Mouse (Mus musculus) intestine, embryonic 14.5 days (tissue): ENCODE data around the gene Nudt8. TPM values are rescaled to one million over a fixed set of nuclear protein-coding genes. Genes with fewer than 3 reads are reported as not detected.
A peak's percentile ranks its signal among the peaks of the same experiment; 100 is the strongest.

Source experiments
- ATAC-seq: fragments of 200-750 bp; cut with Nextera tagmentation; replicated peaks from 2 replicates; pipeline ENCODE4 v1.8.0; 2017; ENCODE audit warnings: low read depth, moderate number of reproducible peaks, moderate TSS enrichment, moderate library complexity; ENCODE audit not compliant: low FRiP score, low TSS enrichment
- DNase-seq: peaks from one replicate; pipeline ENCODE4 v3.0.0-alpha.2; 2018; ENCODE audit warnings: low spot score
- H3K27ac ChIP-seq: fragments of 300-500 bp; sonication (generic); 2 replicates; pipeline ENCODE4 v1.5.1; 2014; ENCODE audit warnings: low read depth, mild to moderate bottlenecking, control low read depth
- H3K27me3 ChIP-seq: fragments of 300-500 bp; sonication (generic); replicated peaks from 2 replicates; pipeline ENCODE4 v1.6.1; 2014; ENCODE audit warnings: low read length, control low read depth; ENCODE audit not compliant: control insufficient read depth, insufficient read depth
- H3K36me3 ChIP-seq: fragments of 300-500 bp; sonication (generic); 2 replicates; pipeline ENCODE4 v1.6.1; 2014; ENCODE audit warnings: low read length, control low read depth; ENCODE audit not compliant: control insufficient read depth, insufficient read depth
- H3K4me1 ChIP-seq: fragments of 300-500 bp; sonication (generic); replicated peaks from 2 replicates; pipeline ENCODE4 v1.6.1; 2014; ENCODE audit warnings: low read length, control low read depth, mixed read lengths; ENCODE audit not compliant: control insufficient read depth, insufficient read depth
- H3K4me2 ChIP-seq: fragments of 300-500 bp; sonication (generic); 2 replicates; pipeline ENCODE4 v1.6.1; 2014; ENCODE audit warnings: low read length
- H3K4me3 ChIP-seq: fragments of 300-500 bp; sonication (generic); 2 replicates; pipeline ENCODE4 v1.5.1; 2014; ENCODE audit warnings: low read depth, low read length, control low read depth, mixed read lengths
- H3K9ac ChIP-seq: fragments of 300-500 bp; sonication (generic); 2 replicates; pipeline ENCODE4 v1.6.1; 2014; ENCODE audit warnings: mild to moderate bottlenecking, low read length
- H3K9me3 ChIP-seq: fragments of 300-500 bp; sonication (generic); 2 replicates; pipeline ENCODE4 v1.6.1; 2016; ENCODE audit warnings: low read length, control low read depth; ENCODE audit not compliant: control insufficient read depth
- WGBS: fragments of 180-500 bp; shearing (Covaris S2); extraction: QIAGEN DNeasy Blood & Tissue Kit; methylation state at CpG from one replicate; pipeline ENCODE4 v1.1.7; 2014; 5-methylcytosine and 5-hydroxymethylcytosine counted together
- polyA plus RNA-seq: library from polyadenylated mRNA; unstranded; fragments of >200 nt; fragmentation: Nextera tagmentation; extraction: Ambion mirVana; gene quantifications from 2 replicates; pipeline ENCODE4 v1.2.1, GENCODE M21; 2014

Gene Nudt8
- polyA plus RNA-seq, 1 experiment from 2014 or later, result 42.7 TPM

DNA sequence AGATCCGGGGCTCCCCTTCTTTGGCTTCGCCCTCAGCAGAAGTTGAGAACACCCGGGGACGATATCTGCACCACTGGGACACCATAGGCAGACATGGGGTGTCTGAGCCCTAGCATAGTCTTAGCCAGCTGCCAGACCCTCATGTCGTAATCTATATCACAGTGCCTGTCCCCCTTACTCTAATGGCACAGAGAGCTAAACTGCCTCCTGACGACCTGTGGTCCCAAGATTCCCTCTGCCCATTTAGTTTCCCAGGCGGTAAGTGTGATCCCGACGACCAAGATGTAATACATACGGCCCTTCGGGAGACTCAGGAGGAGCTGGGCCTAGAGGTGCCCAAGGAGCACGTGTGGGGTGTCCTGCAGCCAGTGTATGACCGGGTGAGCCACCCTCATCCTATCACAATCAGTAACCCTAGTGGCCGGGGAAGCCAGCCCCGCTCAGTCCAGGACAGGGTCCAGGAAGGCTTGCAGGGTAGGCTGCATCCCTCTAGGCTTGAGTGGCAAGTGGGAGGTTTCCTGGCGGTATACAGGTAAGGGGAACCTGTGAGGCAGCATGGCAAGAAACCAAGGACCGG lies 657 bp downstream of the Nudt8 start:
- Histone ChIP-seq H3K27me3 (no peaks in the 10 kb centered on the region), H3K4me1 (peaks cover 16% of the 10 kb centered on the region), H3K4me3 (peak overlapping the region; percentile 59), H3K4me2 (peak overlapping the region; percentile 87), H3K36me3 (peaks cover 9% of the 10 kb centered on the region), H3K9ac (peak overlapping the region; percentile 64), H3K27ac (peak overlapping the region; percentile 97), H3K9me3 (no peaks in the 10 kb centered on the region)
- ATAC-seq (0 out of 2 replicates have a peak, but pooled peaks have one; percentile 5), DNase-seq (no peak)
- WGBS, result 15% methylated on average over 17 of the region's 17 CpGs

DNA sequence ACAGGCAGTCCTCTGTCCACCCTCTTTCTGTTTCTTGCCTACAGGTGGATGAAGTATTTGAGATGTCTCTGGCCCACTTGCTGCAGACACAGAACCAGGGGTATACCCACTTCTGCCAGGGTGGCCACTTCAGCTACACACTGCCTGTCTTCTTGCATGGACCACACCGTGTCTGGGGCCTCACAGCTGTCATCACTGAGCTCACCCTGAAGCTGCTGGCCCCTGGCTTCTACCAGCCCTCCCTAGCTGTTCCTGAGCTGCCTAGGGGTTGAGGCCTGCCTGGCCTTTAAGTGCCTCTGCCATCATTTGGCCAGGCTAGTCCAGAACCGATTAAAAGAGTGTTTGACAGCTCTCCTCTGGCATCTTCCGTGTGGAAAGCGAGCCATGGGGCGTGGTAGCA lies 1.4 kb downstream of the Nudt8 start:
- Histone ChIP-seq H3K4me3 (no peak overlapping the region), H3K27ac (no peak overlapping the region), H3K36me3 (peaks cover 16% of the 10 kb centered on the region), H3K4me2 (peak overlapping the region; percentile 87; the same call in 1 of the 2 replicates), H3K27me3 (no peaks in the 10 kb centered on the region), H3K9ac (no peak overlapping the region), H3K9me3 (no peaks in the 10 kb centered on the region), H3K4me1 (peaks cover 16% of the 10 kb centered on the region)
- 80% methylated on average over 5 of the region's 5 CpGs for WGBS
- no peak for ATAC-seq
- no peak for DNase-seq

DNA sequence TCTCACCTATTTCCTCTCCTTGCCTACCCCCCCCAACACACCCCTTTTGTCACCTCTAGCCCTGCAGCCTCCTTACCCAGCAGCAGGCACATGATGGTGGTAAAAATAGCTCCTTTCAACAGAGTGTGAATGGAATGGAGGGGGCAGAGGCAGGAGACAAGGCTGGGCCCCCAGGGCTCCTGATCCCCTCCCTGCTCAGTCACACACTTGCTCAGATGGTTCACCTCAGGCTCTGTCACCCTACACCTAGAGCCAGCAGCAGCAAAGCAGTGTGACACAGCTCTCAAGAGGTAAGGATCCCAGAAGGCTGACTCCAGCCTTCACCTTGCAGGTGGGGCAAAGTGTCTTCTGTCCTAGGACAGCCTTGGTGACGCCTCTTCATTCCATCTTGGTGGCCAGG lies 2.7 kb downstream of the Nudt8 start, which contains the start of gene Doc2g:
Gene Doc2g (plus strand): TSS at position 202 of the 400 bp plus-strand sequence.
- Histone ChIP-seq H3K4me3 (no peak within 1 kb of the TSS), H3K9ac (no peak within 1 kb of the TSS), H3K27me3 (no peaks in the 10 kb centered on the region), H3K4me2 (no peak within 1 kb of the TSS), H3K4me1 (peaks cover 16% of the 10 kb centered on the region), H3K36me3 (peaks cover 30% of the 10 kb centered on the region), H3K9me3 (no peaks in the 10 kb centered on the region), H3K27ac (no peak within 1 kb of the TSS)
- 71% methylated on average over 1 of the region's 1 CpGs for WGBS
- ATAC-seq, result no peak
- no peak for DNase-seq

DNA sequence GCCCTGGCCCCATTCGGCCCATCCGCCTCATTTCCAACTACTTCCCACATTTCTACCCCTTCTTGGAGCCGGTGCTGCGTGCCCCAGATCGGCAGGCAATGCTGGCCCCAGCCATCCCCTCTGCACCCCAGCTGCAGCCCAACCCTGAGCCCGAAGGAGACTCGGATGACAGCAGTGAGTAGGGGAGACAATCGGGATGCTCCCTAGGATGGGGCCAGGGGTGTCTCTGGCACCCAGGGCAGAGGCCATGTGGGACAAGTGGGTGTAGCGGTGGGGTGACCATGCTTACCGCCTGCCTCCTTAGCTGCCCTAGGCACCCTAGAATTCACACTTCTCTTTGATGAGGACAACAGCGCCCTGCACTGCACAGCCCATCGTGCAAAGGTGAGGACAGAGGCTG lies 3.3 kb downstream of the Nudt8 start:
- Histone ChIP-seq H3K4me3 (no peak overlapping the region), H3K4me2 (no peak overlapping the region), H3K9me3 (no peaks in the 10 kb centered on the region), H3K9ac (no peak overlapping the region), H3K4me1 (peaks cover 16% of the 10 kb centered on the region), H3K36me3 (peaks cover 35% of the 10 kb centered on the region), H3K27ac (no peak overlapping the region), H3K27me3 (no peaks in the 10 kb centered on the region)
- DNase-seq, result no peak
- 69% methylated on average over 12 of the region's 12 CpGs for WGBS
- no peak for ATAC-seq

DNA sequence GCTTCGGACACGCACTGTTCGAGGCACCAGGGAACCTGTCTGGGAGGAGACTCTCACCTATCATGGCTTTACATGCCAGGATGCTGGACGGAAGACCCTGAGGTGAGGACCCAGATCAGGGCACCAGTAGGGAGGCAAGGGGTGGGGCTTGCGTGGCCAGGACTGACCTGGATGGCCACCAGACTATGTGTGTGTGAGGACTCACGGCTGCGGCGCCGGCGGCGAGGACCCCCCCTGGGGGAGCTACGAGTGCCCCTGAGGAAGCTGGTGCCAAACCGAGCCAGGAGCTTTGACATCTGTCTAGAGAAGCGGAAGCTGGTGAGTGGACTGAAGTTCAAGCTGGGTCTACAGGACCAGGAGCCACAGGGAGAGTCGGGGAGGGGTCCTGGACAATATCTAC lies 4.0 kb downstream of the Nudt8 start:
- no peak overlapping the region for H3K4me2 ChIP-seq
- no peak for DNase-seq
- no peak overlapping the region for H3K9ac ChIP-seq
- WGBS, result 86% methylated on average over 15 of the region's 15 CpGs
- no peak for ATAC-seq
- H3K9me3 ChIP-seq, result no peaks in the 10 kb centered on the region
- peaks cover 16% of the 10 kb centered on the region for H3K4me1 ChIP-seq
- peaks cover 41% of the 10 kb centered on the region for H3K36me3 ChIP-seq
- no peak overlapping the region for H3K27ac ChIP-seq
- H3K27me3 ChIP-seq, result no peaks in the 10 kb centered on the region
- H3K4me3 ChIP-seq, result no peak overlapping the region

DNA sequence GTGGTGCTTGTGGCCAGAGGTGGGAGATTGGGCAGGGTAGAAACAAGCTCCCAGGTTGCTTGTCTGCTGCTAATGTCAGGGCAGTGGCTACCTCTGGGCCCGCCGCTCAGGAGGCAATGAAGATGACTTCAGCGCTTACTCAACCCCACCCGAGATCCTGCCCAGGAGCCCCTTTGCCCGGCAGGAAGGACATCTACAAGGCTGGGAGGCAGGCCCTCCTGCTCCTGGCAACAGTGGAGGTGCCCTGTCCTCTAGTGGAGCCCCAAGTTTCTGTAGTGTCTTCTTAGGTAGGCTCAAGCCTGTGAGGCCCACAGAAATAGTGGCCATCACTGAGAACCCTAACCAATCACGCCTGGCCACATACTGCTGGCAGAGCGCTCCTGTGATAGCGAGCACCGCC lies 4.7 kb downstream of the Nudt8 start:
- no peak overlapping the region for H3K4me3 ChIP-seq
- no peak overlapping the region for H3K9ac ChIP-seq
- H3K4me2 ChIP-seq, result no peak overlapping the region
- H3K27me3 ChIP-seq, result no peaks in the 10 kb centered on the region
- DNase-seq (no peak), ATAC-seq (no peak)
- H3K27ac ChIP-seq, result no peak overlapping the region
- H3K4me1 ChIP-seq, result peaks cover 10% of the 10 kb centered on the region
- no peaks in the 10 kb centered on the region for H3K9me3 ChIP-seq
- 88% methylated on average over 9 of the region's 9 CpGs for WGBS
- peaks cover 49% of the 10 kb centered on the region for H3K36me3 ChIP-seq

DNA sequence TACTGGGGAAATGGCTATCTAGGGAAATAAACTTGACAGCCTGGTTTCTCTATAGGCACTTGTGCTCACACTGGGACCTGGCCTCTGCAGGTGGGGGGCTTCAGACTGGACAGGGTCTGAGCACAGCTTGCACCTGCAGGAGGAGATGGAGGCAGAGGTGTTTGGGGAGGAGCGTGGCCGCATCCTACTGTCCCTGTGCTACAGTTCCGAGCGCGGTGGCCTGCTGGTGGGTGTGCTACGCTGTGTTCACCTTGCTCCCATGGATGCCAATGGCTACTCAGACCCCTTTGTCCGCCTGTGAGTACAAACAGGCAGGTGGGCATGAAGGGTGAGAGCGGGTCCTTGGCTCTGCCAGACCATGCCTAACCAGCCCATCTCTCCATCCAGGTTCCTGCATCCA lies 5.6 kb downstream of the Nudt8 start:
- ATAC-seq, result no peak
- H3K4me1 ChIP-seq, result peaks cover 8% of the 10 kb centered on the region
- H3K36me3 ChIP-seq, result peaks cover 53% of the 10 kb centered on the region
- 93% methylated on average over 8 of the region's 8 CpGs for WGBS
- H3K9me3 ChIP-seq, result no peaks in the 10 kb centered on the region
- H3K27me3 ChIP-seq, result no peaks in the 10 kb centered on the region
- no peak overlapping the region for H3K4me3 ChIP-seq
- DNase-seq, result no peak
- no peak overlapping the region for H3K27ac ChIP-seq
- no peak overlapping the region for H3K9ac ChIP-seq
- no peak overlapping the region for H3K4me2 ChIP-seq

DNA sequence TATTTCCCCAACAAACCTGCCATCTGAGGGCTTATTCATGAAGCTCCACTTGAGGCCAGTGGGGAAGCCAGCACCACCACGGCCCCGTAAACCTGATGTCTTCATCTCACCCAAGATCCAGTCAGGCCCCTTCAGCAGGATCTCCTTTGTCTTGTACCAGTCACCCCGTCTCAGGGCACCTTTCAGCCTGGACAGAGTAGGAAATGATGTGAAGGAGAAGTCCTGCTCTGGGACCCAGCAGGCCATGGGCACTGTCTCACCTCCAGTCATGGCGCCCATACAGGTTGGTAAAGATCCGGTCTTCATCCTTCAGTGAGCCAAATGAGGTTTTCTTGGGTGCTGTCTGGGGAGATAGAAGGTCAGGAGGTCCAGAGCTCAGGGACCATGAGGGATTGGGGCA lies 10.7 kb downstream of the Nudt8 start:
- H3K9ac ChIP-seq, result no peak overlapping the region
- ATAC-seq (no peak), DNase-seq (no peak)
- no peaks in the 10 kb centered on the region for H3K27me3 ChIP-seq
- no peak overlapping the region for H3K27ac ChIP-seq
- 90% methylated on average over 5 of the region's 5 CpGs for WGBS
- peaks cover 44% of the 10 kb centered on the region for H3K36me3 ChIP-seq
- H3K4me1 ChIP-seq, result peaks cover 9% of the 10 kb centered on the region; the same call in 1 of the 2 replicates
- H3K9me3 ChIP-seq, result no peaks in the 10 kb centered on the region
- no peak overlapping the region for H3K4me2 ChIP-seq
- H3K4me3 ChIP-seq, result no peak overlapping the region

DNA sequence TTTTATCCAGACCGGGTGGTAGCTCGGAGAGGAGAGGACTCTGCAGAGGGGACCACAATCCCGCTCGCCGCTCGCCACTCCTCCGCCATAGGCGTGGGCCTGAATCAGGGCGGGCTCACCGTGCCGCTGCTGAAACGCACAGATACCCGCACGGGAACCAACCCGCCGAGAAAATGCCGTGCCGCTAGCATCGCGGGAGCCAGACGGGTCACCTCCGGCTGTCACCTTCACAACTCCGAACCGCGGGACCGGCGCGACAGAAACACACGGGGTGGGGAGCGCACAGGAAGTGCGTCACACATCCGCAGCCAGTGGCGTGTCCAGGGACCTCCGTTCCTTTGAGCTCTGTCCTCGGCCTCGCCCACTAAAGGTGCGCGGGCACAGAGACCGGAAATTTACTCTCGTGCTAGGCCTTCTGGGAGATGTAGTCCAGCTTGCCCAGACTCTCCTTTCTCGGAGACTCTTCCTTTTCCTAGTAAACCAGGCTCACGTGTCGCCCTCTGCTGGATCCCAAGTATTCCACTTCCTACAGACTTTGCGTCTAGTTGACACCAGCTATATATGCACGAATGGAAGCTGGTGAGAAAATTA lies 12.1 kb downstream of the Nudt8 start, which contains the start of gene Ndufv1:
Gene Ndufv1 (minus strand): TSS at position 375 of the 591 bp plus-strand sequence.
- Histone ChIP-seq H3K9me3 (no peaks in the 10 kb centered on the region), H3K27me3 (no peaks in the 10 kb centered on the region), H3K4me2 (peak within 1 kb of the TSS; percentile 61), H3K4me3 (peak within 1 kb of the TSS; percentile 69), H3K27ac (peak within 1 kb of the TSS; percentile 59; the same call in 1 of the 2 replicates), H3K9ac (peak within 1 kb of the TSS; percentile 61), H3K36me3 (peaks cover 29% of the 10 kb centered on the region), H3K4me1 (peaks cover 9% of the 10 kb centered on the region; the same call in 1 of the 2 replicates)
- WGBS, result under 1% methylated on average over 45 of the region's 45 CpGs
- ATAC-seq (peak; percentile 99), DNase-seq (peak; percentile 96)
